Mouse (Mus musculus): ENCODE results near the gene Nxnl1.

GRCm38 (mm10) chr8:71594324-71594722 is 27.9 kb upstream of the Nxnl1 start:
- TF ChIP-seq CTCF (IDR thresholded peaks at IDR 0.05; ENCODE audit: control insufficient read depth, insufficient read depth, insufficient read length) (no peak), MYOD1 (IDR thresholded peaks at IDR 0.05; ENCODE audit: control insufficient read depth, insufficient read length, low read depth) (no peak), MYOG (IDR thresholded peaks at IDR 0.05; ENCODE audit: control insufficient read depth, extremely low read depth, insufficient read length) (no peak), USF1 (IDR thresholded peaks at IDR 0.05; ENCODE audit: low read depth) (no peak), MAX (IDR thresholded peaks at IDR 0.05) (no peak)

Data from C2C12 (cell line).